Mouse (Mus musculus): ENCODE data around the gene Fzd9.
"Not testable (repeated sequence)": the region's sequence is repeated elsewhere in the genome, so short reads cannot be mapped to it uniquely, and the experiment has no call there.

The Fzd9 gene

GRCm38 (mm10) chr5:135247337-135247736, 3.7 kb downstream of the Fzd9 start:
- no peak for DNase-seq

- no peak for DNase-seq
Observed at GRCm38 (mm10) chr5:135246531-135246930, 4.5 kb downstream of the Fzd9 start.

GRCm38 (mm10) chr5:135243166-135243565, 7.9 kb downstream of the Fzd9 start:
- DNase-seq: no peak

- DNase-seq: no peak
Observed at GRCm38 (mm10) chr5:135242608-135243007, 8.4 kb downstream of the Fzd9 start.

GRCm38 (mm10) chr5:135242136-135242535, 8.9 kb downstream of the Fzd9 start:
- no peak for DNase-seq

GRCm38 (mm10) chr5:135241474-135241873, 9.6 kb downstream of the Fzd9 start:
- DNase-seq: no peak

- no peak for DNase-seq
Observed at GRCm38 (mm10) chr5:135238832-135239231, 12.2 kb downstream of the Fzd9 start.

- no peak for DNase-seq
Observed at GRCm38 (mm10) chr5:135236571-135236970, 14.5 kb downstream of the Fzd9 start.

GRCm38 (mm10) chr5:135233166-135233920, 17.7 kb downstream of the Fzd9 start:
- no peak for DNase-seq

GRCm38 (mm10) chr5:135230186-135230585, 20.8 kb downstream of the Fzd9 start:
- DNase-seq: no peak

GRCm38 (mm10) chr5:135225879-135226278, 25.2 kb downstream of the Fzd9 start:
- not testable (repeated sequence) for DNase-seq

- DNase-seq: no peak
Observed at GRCm38 (mm10) chr5:135224169-135224568, 26.9 kb downstream of the Fzd9 start.

GRCm38 (mm10) chr5:135222066-135222465, 29.0 kb downstream of the Fzd9 start:
- DNase-seq: no peak

- DNase-seq: no peak
Observed at GRCm38 (mm10) chr5:135220941-135221340, 30.1 kb downstream of the Fzd9 start.

GRCm38 (mm10) chr5:135216871-135217270, 34.2 kb downstream of the Fzd9 start:
- peak; percentile 39 for DNase-seq

GRCm38 (mm10) chr5:135208197-135208596, 42.8 kb downstream of the Fzd9 start:
- DNase-seq: no peak

- DNase-seq: no peak
Observed at GRCm38 (mm10) chr5:135202763-135203162, 48.3 kb downstream of the Fzd9 start.
